Mouse (Mus musculus) bone marrow macrophage, adult 2 months (primary cell): ENCODE data around the gene Cdk2.

Source experiments
- CTCF ChIP-seq: IDR thresholded peaks from 2 replicates; pipeline ENCODE4 v1.5.1; 2012; ENCODE audit warnings: low read depth, mild to moderate bottlenecking, low read length, moderate library complexity
- POLR2A ChIP-seq: IDR thresholded peaks from 2 replicates; pipeline ENCODE4 v1.6.1; 2012; ENCODE audit warnings: mild to moderate bottlenecking, low read depth, low read length, borderline replicate concordance

GRCm38 (mm10) chr10:128715559-128716537, 11.0 kb upstream of the Cdk2 start:
- no peak for TF ChIP-seq CTCF
- TF ChIP-seq POLR2A: no peak
